Comparison of ENCODE assay signal across 31 mouse cellular contexts in the genomic region with DNA sequence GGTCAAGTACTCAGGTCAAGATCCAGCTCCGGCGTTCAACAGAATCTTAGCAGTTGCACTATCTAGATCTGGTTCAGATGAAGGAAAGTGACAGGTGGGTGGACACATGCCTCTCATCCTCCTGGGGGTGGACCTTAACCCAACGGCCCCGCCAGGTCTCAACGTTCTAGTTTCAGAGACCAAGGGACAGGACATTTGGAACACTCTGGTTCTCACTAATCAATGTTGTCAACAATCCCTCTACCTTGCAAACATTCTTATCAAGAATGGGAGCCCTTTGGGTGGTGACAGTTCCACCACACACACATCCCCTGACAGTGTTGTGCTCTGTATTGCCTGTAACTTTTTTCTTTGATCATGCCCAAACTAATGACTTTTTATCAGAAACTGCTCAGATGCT. TPM values are rescaled to one million over a fixed set of nuclear protein-coding genes. Genes with fewer than 3 reads are reported as not detected.
"Had no signal": no experiment of that assay in that cellular context is flagged by ENCODE, and none has a peak within 500 bp of the region (broad histone marks: within the 10 kb centered on the region; RNA-seq: fewer than 3 reads in every experiment).

No protein-coding gene starts in this region.

- H3K27ac ChIP-seq: kidney, postnatal 0 days; layer of hippocampus, adult 2 months; limb, embryonic 10.5 days; limb, embryonic 13.5 days; midbrain, embryonic 12.5 days; midbrain, embryonic 15.5 days; neural tube, embryonic 13.5 days; stomach, embryonic 15.5 days had no signal

- ATAC-seq: inflammation-experienced regulatory T-cells, adult 6 months; intestine, embryonic 16.5 days; midbrain, embryonic 15.5 days had no signal

- H3K9me3 ChIP-seq: limb, embryonic 10.5 days; limb, embryonic 13.5 days; lung, embryonic 15.5 days; midbrain, embryonic 12.5 days; midbrain, embryonic 15.5 days; neural tube, embryonic 13.5 days; stomach, embryonic 15.5 days had no signal

- H3K4me3 ChIP-seq: layer of hippocampus, adult 2 months; limb, embryonic 10.5 days; limb, embryonic 13.5 days; lung, embryonic 15.5 days; midbrain, embryonic 12.5 days; midbrain, embryonic 15.5 days; myocyte; neural tube, embryonic 13.5 days; stomach, embryonic 15.5 days had no signal

- H3K27me3 ChIP-seq: stomach, embryonic 15.5 days had no signal

- H3K9ac ChIP-seq: limb, embryonic 13.5 days; lung, embryonic 15.5 days; midbrain, embryonic 12.5 days; midbrain, embryonic 15.5 days; neural tube, embryonic 13.5 days; stomach, embryonic 15.5 days had no signal

- H3K36me3 ChIP-seq: limb, embryonic 10.5 days; limb, embryonic 13.5 days; lung, embryonic 15.5 days; midbrain, embryonic 12.5 days; midbrain, embryonic 15.5 days; neural tube, embryonic 13.5 days; stomach, embryonic 15.5 days had no signal

- H3K4me2 ChIP-seq: limb, embryonic 13.5 days; lung, embryonic 15.5 days; midbrain, embryonic 12.5 days; midbrain, embryonic 15.5 days; neural tube, embryonic 13.5 days; stomach, embryonic 15.5 days had no signal

- DNase-seq: kidney, adult 18-20 months; kidney, postnatal 25 days; layer of hippocampus, adult 9-11 months; lung, adult 18-20 months; lung, postnatal 10 days; lung, postnatal 4 days; retina, postnatal 1 day; right cerebral cortex, postnatal 25 days; spleen, adult 18-20 months; thymus, adult 18-20 months; thymus, postnatal 36 days had no signal

- H3K4me1 ChIP-seq: limb, embryonic 10.5 days; limb, embryonic 13.5 days; midbrain, embryonic 12.5 days; midbrain, embryonic 15.5 days; neural tube, embryonic 13.5 days; stomach, embryonic 15.5 days had no signal

RNA-seq across cellular contexts. Expression of a gene that starts 4.9 kb away (rescaled TPM):
- total RNA-seq: layer of hippocampus, adult 2 months; layer of hippocampus, postnatal 25 days; left cerebral cortex, adult 18-20 months; left cerebral cortex, postnatal 25 days had no signal
- polyA plus RNA-seq: inflammation-experienced regulatory T-cells, adult 6 months; kidney, embryonic 14.5 days; limb, embryonic 10.5 days; limb, embryonic 13.5 days; midbrain, embryonic 12.5 days; midbrain, embryonic 15.5 days; myocyte; neural tube, embryonic 13.5 days had no signal

RNA-seq across cellular contexts. Expression of a gene that starts 33.0 kb away (rescaled TPM):
- total RNA-seq: layer of hippocampus, postnatal 25 days; megakaryocyte progenitor cell, adult 5-6 weeks; megakaryocyte-erythroid progenitor cell, adult 5-6 weeks; monocyte, adult 5-6 weeks had no signal
- polyA plus RNA-seq: inflammation-experienced regulatory T-cells, adult 6 months; kidney, embryonic 14.5 days; large intestine, adult 2 months; limb, embryonic 10.5 days; limb, embryonic 13.5 days; midbrain, embryonic 12.5 days; midbrain, embryonic 15.5 days; myocyte; neural tube, embryonic 13.5 days had no signal

RNA-seq across cellular contexts. Expression of a gene that starts 38.0 kb away (rescaled TPM):
- total RNA-seq: layer of hippocampus, adult 2 months; layer of hippocampus, postnatal 25 days; left cerebral cortex, adult 18-20 months; left cerebral cortex, postnatal 25 days; megakaryocyte-erythroid progenitor cell, adult 5-6 weeks had no signal
- polyA plus RNA-seq: myocyte; neural tube, embryonic 13.5 days had no signal
